Mouse (Mus musculus): ENCODE results near the gene Musk.

Gene Musk

DNA sequence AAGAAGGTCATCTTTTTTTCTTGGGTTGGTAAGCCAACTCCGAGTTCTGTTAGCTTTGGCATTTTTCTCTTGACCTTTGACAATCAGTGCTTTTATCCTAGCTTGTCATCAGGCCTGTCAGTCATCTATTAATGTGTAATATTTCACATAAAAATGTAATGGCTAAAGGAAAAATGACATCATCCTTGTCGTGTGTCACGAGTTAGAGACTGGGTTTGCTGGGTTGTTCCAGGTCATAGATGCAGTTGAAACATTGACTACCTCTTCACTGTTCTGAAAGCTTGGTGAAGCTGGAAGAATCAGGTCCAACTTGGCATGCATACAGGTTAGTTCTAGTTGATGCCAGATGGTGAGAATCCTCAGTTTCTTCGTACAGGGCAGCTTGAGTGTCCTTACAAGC is 34.5 kb downstream of the Musk start:
- no peak for DNase-seq

GRCm38 (mm10) chr4:58326746-58327145 is 41.0 kb downstream of the Musk start:
- no peak for DNase-seq

DNA sequence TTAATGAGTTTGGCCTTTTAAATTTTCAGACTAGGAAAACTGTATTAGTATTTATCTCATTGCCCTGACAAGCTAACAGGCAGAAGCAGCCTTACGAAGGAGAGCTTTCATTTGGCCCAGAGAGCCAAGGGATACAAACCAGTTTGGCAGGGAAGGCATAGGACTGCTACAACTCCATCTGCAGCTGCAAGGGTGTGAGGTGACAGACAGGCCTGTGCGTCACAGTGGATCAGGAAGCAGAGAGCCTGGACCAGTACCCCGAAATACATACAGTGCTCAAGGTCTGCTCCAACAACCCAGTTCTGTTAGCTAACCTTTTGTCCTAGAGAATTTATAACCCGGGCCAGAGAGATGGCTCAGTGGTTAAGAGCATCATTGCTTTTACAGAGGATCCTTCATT is 42.5 kb downstream of the Musk start:
- no peak for DNase-seq

GRCm38 (mm10) chr4:58330016-58330415 is 44.3 kb downstream of the Musk start:
- DNase-seq: no peak

DNA sequence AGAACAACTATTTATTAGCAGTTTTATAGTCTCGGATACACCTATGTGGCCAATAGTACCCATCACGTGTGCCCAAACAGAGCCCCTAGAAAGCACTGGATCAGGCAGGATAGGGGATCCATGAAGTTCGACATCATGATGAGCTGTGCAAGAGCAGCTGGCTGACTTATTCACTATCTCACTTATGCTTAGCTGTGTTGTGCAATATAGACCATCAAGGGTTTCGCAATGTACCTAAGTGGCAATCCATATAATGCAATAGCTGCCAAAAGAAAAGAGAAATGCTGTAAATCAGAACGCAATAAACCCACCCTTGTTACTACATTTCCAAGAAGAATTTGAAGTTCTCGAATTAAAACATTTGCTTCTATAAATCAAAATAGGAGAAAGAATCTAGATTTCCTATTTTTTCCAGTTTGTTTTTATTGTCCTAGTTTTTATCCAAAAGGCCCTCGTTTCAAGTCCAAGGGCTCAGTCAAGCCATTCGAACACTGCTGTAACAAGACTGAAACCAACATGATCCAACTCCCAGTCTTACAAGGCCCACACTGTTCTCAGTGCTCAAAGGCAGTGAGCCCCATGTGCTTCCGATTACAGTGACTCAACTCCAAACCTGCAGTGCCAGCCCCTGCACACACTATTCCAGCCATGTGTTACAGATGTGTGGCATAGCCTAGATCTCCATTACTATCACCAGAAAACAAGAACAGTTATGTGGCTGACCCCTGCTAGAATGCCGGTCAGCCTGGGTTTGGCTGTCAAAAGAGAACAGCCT is 45.3 kb downstream of the Musk start:
- no peak for DNase-seq

DNA sequence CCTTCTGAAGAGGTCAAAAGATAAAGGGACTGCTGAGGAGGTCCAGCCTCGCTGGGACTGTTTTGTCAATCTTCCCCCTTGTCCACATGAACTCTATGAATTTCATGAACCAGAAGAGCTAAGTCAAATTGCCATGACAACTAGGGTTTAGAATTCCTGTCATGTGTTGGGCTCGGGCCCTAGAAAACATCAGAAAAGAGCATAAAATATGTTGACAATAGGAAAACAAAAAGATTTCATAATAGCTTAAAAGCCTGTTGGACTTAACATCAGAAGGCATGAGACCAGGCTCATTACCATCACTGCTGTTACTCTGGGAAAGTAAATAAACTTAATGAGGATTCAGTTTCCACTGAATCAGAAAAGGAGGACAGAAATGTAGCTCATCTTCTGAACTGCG is 46.6 kb downstream of the Musk start:
- no peak for DNase-seq

- DNase-seq: no peak
These were observed 50.5 kb downstream of the Musk start for GRCm38 (mm10) chr4:58336227-58336626.

DNA sequence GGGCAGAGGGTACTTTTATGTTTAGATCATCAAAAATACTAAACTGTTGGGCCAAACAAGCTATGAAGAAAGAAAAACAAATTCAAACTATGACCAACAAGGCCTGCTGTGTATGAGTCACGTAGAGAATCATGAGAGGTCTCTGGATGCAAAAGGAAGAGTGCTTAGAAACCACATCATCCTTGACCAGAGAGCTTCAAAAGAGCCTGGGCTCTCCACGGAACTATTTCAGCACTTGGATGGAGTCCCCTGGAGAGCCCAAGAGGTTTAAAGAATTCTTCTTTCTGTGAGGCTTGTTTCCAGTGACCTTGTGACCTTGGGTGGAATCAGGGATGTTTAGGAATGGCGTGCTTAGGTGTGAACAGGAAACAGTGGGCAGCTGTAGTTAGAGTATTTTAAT is 53.5 kb downstream of the Musk start:
- no peak for DNase-seq

GRCm38 (mm10) chr4:58350206-58350605 is 64.4 kb downstream of the Musk start:
- DNase-seq: no peak

DNA sequence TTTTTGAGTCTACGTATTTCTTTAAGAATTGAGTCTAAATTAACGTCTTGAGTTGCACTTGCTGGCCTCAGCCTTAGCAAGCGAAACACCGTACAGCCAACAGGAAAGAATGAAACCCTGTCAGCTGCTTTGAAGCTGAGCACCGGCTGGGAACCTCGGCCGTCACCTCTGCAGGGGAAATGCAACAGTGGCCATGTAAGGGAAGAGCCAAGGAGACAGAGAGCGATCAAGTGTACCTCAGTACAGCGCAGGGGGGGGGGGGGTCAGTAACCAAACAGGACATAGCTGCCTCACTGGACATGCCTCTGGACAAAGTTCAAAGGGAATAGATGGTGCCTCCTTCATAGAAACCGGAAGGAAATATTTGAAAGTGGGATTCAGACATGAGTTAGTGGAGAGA is 65.4 kb downstream of the Musk start:
- DNase-seq: no peak

DNA sequence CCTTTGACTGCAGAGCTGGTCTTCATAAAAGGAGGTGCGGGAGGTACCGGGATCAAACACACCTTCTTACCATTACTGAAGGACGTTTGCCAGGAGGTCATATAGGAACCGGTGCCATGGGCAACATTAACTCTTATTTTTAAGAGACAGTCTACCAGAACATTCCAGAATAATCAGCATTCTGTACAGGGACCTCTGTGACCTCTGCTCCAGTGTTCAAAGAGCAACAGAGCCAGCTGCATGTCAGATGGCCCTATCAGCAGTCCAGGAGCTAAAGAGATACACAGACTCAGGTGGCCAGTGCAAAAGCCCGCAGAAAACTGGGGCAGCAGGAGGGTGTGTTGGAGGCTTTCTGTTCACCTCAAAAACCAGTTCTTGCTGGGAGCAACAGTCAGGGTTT is 65.8 kb downstream of the Musk start:
- no peak for DNase-seq

- no peak for DNase-seq
These were observed 73.2 kb downstream of the Musk start for GRCm38 (mm10) chr4:58358996-58359395.

DNA sequence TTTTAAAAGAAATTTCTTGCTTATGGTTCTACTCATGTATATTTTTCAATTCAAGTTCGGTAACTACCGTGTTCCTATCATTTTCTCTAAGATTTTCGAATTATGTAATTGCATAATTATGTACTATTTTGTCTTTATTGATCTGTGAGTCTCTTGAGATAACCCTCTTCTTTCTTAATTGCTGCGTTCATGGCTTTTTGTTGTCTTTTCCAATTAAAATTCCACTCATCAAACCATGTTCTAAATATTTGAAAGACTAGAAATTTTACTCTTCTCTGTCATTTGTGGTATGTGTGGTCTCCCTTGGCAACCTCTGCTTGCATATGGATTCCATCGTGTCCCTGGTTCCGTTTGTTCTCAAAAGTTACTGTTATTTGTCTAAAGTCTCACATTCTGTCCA is 79.6 kb downstream of the Musk start:
- DNase-seq: no peak

DNA sequence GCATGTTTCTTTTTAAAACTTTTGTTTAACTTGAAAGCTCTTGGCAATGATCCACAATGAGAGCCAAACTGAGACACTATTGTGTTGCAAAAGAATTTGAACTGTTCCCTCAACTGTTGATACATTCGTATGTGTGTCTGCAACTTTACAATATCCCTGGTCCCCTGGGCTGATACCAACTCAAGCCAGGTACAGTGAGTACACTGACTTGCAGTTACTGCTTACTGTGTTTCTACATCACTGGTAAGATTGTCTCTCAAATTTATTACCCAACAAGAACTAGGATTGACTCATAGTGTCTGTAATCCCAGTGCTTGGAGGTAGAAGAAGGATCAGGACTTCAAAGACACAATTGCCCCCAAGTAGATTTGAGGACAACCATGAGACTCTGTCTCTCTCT is 85.3 kb downstream of the Musk start:
- no peak for DNase-seq

- DNase-seq: no peak
These were observed 87.8 kb downstream of the Musk start for GRCm38 (mm10) chr4:58373599-58373998.

DNA sequence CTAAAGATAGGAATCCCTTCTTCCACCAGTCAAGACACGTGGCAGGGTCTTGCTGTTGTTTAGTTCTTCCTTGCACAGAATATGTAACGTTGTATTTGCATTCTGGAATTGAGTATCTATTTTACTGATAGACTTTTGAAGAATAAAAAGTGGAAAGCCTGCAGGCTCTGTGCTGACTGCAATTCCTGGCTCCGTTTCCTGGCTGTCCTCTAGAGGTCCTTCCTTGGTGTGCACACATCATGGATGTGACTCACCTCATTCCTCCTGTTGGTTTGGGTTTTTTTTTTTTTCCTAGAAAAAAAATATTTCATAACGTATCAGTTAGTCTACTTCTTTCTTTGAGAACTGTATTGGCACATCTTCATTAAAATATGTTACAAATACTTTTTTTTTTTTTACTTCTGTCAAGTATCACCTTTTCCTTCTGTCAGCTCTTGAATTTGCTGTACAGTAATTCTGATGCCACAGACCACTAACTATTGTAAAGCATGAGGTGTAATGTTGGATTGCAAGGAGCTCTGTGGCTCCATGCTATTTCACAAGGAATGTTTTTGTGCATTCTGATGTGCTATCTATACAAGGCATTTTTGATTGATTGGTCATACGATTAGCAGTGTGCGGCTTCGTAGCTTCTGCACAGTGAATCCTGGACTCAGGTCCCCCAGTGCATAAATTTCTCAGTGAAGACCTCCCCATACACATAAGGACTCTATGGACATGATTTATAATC is 88.5 kb downstream of the Musk start:
- no peak for DNase-seq

DNA sequence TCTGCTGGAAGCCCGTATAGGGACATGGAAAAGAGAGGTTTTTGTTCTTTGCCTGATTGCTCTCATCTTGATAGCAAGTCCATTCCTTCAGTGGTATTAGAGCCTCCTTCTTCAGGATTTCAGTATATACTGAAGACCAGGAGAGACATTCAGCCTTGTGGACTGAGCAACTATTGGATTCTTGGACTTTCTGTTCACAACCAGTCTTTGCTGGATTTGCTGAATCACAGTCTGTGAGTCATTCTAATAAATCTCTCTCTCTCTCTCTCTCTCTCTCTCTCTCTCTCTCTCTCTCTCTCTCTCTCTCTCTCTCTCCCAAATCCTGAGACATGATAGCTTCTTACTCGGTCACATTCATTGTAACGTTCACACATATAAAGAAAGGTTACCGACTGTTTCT is 93.4 kb downstream of the Musk start:
- DNase-seq: no peak

DNA sequence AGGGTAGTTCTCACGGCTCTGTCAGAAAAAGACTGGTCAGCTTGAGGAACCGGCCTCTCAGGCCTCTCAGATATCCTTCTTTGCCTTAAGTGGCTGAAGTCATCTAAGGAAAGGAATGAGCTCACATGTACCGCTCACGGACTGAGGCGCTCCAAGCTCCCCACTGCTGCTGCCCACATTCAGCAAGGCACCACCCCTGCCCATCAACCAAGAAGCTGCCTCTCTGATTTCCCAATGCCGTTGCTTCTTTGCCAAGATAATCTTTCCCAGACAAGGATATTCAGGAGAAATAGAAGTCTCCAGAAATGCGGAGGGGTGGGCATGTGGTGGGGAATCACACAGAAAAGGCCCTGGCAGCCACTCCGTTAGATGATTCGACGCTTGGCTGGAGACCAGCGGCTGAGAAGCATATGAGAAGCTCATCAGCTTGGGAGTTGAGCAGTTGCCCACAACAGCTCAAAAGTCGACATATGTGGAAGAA is 115.1 kb downstream of the Musk start:
- no peak for DNase-seq

DNA sequence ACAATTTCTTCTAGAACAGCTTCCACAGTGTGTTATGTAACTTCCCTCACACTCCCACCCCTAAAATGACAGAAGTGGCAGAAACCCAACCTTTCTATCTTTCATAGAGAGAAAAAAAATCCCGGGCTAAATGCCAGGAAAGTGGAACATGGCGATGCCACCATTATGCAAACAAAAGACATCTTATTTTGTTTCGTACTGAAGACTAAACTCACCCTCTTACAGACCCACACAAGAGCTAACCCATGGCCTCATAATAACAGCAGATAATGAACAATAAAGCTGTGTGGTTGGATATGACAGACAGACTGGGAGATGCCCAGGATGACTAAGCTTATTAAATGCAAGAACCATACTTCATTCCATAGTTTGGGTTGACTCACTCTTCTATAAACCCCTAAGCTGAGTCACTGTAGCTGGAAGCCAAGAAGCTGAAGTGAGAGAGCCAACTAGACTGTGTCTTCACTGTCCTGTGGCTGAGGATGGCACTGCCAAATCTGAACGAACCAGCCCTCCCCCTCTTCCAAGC is 116.3 kb downstream of the Musk start:
- no peak for DNase-seq

DNA sequence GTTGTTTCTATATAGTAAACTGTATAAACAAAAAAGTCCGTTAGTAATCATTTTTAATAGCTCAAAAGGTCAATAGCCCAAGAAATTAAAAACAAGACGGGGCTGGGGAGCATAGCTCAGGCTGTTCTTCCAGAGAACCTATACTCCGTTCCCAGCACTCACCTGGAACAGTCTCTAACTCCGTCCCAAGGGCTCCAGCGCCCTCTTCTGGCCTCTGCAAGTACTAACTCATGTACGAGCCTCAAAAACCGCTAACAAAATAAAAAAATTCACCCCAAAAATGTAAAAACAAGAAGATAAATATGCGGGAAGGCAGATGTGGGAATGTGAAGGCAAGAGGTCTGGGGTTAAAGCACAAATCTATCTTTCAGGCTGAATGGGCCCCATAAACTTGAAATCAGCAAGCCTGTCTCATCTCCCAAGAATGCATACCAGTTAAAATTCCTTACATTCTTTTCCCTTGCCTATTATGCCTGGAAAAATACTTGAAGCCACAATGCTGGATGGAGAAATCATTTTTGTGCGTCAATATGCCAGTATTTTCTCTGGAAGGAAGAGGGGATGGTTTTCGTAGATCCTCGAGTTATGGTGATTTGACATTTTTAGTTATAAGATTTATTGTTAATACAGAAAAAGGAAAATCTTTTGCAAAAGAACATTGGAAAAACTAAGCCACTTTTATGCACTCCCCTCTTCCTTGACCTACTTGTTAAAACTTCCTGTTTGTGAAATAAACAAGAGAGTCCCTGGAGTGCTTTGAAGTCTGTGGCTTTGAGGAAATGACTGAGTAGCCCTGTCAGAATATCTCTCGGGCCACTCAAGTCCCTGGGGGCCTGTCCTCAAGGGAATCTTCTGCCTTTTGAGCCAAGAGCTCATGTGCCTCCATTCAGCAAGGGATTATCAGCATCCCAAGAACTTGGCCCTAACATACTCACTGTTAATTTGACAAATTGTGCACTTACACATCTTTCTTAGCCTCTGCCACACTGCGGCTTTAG is 127.7 kb downstream of the Musk start:
- no peak for DNase-seq

- no peak for DNase-seq
These were observed 129.8 kb downstream of the Musk start for GRCm38 (mm10) chr4:58415537-58415936.

DNA sequence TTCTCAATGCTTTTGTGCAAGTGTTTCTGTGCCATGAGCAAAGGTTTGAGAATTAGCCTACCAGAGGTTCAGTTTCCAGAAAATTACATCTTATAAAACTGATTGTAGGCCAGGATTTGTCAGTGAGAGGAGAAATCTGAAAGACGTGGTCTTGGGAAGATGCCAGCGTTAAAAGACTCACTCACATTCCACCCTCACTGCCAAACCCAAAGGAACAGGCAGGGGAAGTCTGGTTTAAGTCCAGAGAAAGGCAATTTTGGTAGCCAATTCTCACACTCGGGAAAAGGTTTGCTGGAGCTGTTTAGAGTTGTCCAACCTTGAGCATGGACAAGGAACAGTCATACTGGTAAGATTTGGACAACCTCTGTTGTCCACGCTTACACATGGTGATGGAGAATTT is 131.6 kb downstream of the Musk start:
- no peak for DNase-seq

- DNase-seq: no peak
These were observed 133.5 kb downstream of the Musk start for GRCm38 (mm10) chr4:58419225-58419624.
